Mouse (Mus musculus) forebrain, embryonic 16.5 days (tissue): ENCODE data around the gene Slc44a5. TPM values are rescaled to one million over a fixed set of nuclear protein-coding genes. Genes with fewer than 3 reads are reported as not detected.
"Not testable (repeated sequence)": the region's sequence is repeated elsewhere in the genome, so short reads cannot be mapped to it uniquely, and the experiment has no call there.

Experiments used
- ATAC-seq: fragments of 200-750 bp; cut with Nextera tagmentation; 2 replicates; pipeline ENCODE4 v1.8.0; 2017; ENCODE audit warnings: mild to moderate bottlenecking, moderate library complexity
- H3K27ac ChIP-seq: fragments of 300-500 bp; sonication (generic); 2 replicates; pipeline ENCODE4 v1.5.1; 2014; ENCODE audit warnings: low read length, control low read depth
- H3K27me3 ChIP-seq: fragments of 300-500 bp; sonication (generic); replicated peaks from 2 replicates; pipeline ENCODE4 v1.6.1; 2014; ENCODE audit warnings: low read length; ENCODE audit not compliant: control insufficient read depth, insufficient read depth
- H3K36me3 ChIP-seq: fragments of 300-500 bp; sonication (generic); 2 replicates; pipeline ENCODE4 v1.6.1; 2014; ENCODE audit not compliant: control insufficient read depth, insufficient read depth
- H3K4me1 ChIP-seq: fragments of 300-500 bp; sonication (generic); replicated peaks from 2 replicates; pipeline ENCODE4 v1.6.1; 2014; ENCODE audit warnings: low read length; ENCODE audit not compliant: control insufficient read depth, insufficient read depth
- H3K4me2 ChIP-seq: fragments of 300-500 bp; sonication (generic); 2 replicates; pipeline ENCODE4 v1.6.1; 2014; ENCODE audit warnings: mild to moderate bottlenecking, low read length, control low read depth
- H3K4me3 ChIP-seq: fragments of 300-500 bp; sonication (generic); replicated peaks from 2 replicates; pipeline ENCODE4 v1.5.1; 2014; ENCODE audit warnings: mild to moderate bottlenecking, low read length, control low read depth
- H3K9ac ChIP-seq: fragments of 300-500 bp; sonication (generic); replicated peaks from 2 replicates; pipeline ENCODE4 v1.6.1; 2014; ENCODE audit warnings: low read depth, low read length, control low read depth
- H3K9me3 ChIP-seq: fragments of 300-500 bp; sonication (generic); 2 replicates; pipeline ENCODE4 v1.6.1; 2016; ENCODE audit warnings: low read length; ENCODE audit not compliant: control insufficient read depth
- WGBS: fragments of 180-500 bp; shearing (Covaris S2); extraction: QIAGEN DNeasy Blood & Tissue Kit; methylation state at CpG from one replicate; pipeline ENCODE4 v1.1.7; 2014; 5-methylcytosine and 5-hydroxymethylcytosine counted together
- polyA plus RNA-seq: library from polyadenylated mRNA; unstranded; fragments of >200 nt; fragmentation: Nextera tagmentation; extraction: Ambion mirVana; gene quantifications from 2 replicates; pipeline ENCODE4 v1.2.1, GENCODE M21; 2015

Slc44a5 gene
- polyA plus RNA-seq, 1 experiment from 2014 or later, result 9.1 TPM

GRCm38 (mm10) chr3:154252219-154252618 lies 279.0 kb downstream of the Slc44a5 start:
- Histone ChIP-seq H3K9me3 (no peaks in the 10 kb centered on the region), H3K4me1 (no peaks in the 10 kb centered on the region), H3K4me2 (no peak overlapping the region), H3K4me3 (no peak overlapping the region), H3K9ac (no peak overlapping the region), H3K27me3 (no peaks in the 10 kb centered on the region), H3K36me3 (no peaks in the 10 kb centered on the region), H3K27ac (no peak overlapping the region)
- ATAC-seq, result no peak
- WGBS, result 85% methylated on average over 10 of the region's 10 CpGs

DNA sequence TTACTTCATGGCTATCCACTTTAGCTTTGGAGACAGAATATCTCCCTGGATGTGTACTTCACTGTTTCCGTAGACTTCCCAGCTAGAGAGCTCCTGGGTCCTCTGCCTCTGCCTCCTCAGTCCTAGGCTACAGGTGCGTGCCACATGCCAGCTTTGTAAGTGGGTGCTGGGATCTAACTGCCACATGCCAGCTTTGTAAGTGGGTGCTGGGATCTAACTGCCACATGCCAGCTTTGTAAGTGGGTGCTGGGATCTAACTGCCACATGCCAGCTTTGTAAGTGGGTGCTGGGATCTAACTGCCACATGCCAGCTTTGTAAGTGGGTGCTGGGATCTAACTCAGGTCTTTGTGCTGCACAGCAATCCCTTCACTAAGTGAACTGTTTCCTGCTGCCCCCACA lies 281.0 kb downstream of the Slc44a5 start:
- not testable (repeated sequence) for H3K27ac ChIP-seq, H3K4me2 ChIP-seq, ATAC-seq, H3K4me3 ChIP-seq, H3K36me3 ChIP-seq, H3K27me3 ChIP-seq, H3K4me1 ChIP-seq, H3K9me3 ChIP-seq, H3K9ac ChIP-seq
- 95% methylated on average over 2 of the region's 2 CpGs for WGBS

GRCm38 (mm10) chr3:154257312-154257711 lies 284.1 kb downstream of the Slc44a5 start:
- Histone ChIP-seq H3K9me3 (no peaks in the 10 kb centered on the region), H3K4me3 (no peak overlapping the region), H3K4me1 (no peaks in the 10 kb centered on the region), H3K27ac (no peak overlapping the region), H3K4me2 (no peak overlapping the region), H3K36me3 (no peaks in the 10 kb centered on the region), H3K9ac (no peak overlapping the region), H3K27me3 (no peaks in the 10 kb centered on the region)
- ATAC-seq, result no peak

DNA sequence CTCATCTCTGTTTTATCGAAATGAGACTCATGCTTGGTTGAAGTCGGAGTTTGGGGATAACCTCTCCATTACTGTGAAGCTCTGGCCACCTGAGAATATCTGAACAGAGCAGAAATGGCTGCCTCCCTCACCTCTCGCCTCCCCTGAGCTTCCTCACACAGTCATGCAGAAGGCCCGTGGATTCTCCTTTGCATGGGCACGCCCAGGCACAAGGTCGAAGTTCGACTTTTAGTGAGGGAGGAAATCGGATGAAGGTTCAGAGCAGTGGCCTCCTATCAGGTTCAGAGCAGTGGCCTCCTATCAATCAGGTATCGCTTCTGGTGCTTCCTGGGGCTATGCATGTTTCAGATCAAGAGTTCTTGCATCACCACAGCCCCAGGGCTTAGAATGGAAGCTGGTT lies 295.1 kb downstream of the Slc44a5 start:
- 85% methylated on average over 9 of the region's 9 CpGs for WGBS
- H3K4me1 ChIP-seq, result 0 out of 2 replicates have a peak, but pooled peaks cover 2% of the 10 kb centered on the region
- H3K27me3 ChIP-seq, result no peaks in the 10 kb centered on the region
- no peaks in the 10 kb centered on the region for H3K36me3 ChIP-seq
- no peak for ATAC-seq
- H3K27ac ChIP-seq, result no peak overlapping the region
- H3K9me3 ChIP-seq, result no peaks in the 10 kb centered on the region
- no peak overlapping the region for H3K4me3 ChIP-seq
- H3K9ac ChIP-seq, result no peak overlapping the region
- H3K4me2 ChIP-seq, result no peak overlapping the region

GRCm38 (mm10) chr3:154269757-154270366 lies 296.6 kb downstream of the Slc44a5 start:
- H3K36me3 ChIP-seq, result no peaks in the 10 kb centered on the region
- H3K9me3 ChIP-seq, result no peaks in the 10 kb centered on the region
- peak overlapping the region; percentile 56 for H3K4me2 ChIP-seq
- peak overlapping the region; percentile 44 for H3K9ac ChIP-seq
- 7% methylated on average over 19 of the region's 19 CpGs for WGBS
- peak; percentile 93 for ATAC-seq
- H3K27ac ChIP-seq, result no peak overlapping the region
- no peaks in the 10 kb centered on the region for H3K27me3 ChIP-seq
- 0 out of 2 replicates have a peak, but pooled peaks cover 2% of the 10 kb centered on the region for H3K4me1 ChIP-seq
- peak overlapping the region; percentile 36 for H3K4me3 ChIP-seq

GRCm38 (mm10) chr3:154274681-154275080 lies 301.4 kb downstream of the Slc44a5 start:
- no peak for ATAC-seq
- Histone ChIP-seq H3K4me3 (no peak overlapping the region), H3K27me3 (no peaks in the 10 kb centered on the region), H3K27ac (no peak overlapping the region), H3K4me2 (no peak overlapping the region), H3K9me3 (no peaks in the 10 kb centered on the region), H3K36me3 (no peaks in the 10 kb centered on the region), H3K9ac (no peak overlapping the region), H3K4me1 (0 out of 2 replicates have a peak, but pooled peaks cover 2% of the 10 kb centered on the region)
- WGBS, result 96% methylated on average over 3 of the region's 3 CpGs

GRCm38 (mm10) chr3:154284260-154284659 lies 311.0 kb downstream of the Slc44a5 start:
- ATAC-seq, result no peak
- no peaks in the 10 kb centered on the region for H3K4me1 ChIP-seq
- no peak overlapping the region for H3K4me2 ChIP-seq
- WGBS, result 88% methylated on average over 3 of the region's 3 CpGs
- H3K9ac ChIP-seq, result no peak overlapping the region
- no peaks in the 10 kb centered on the region for H3K9me3 ChIP-seq
- H3K27ac ChIP-seq, result no peak overlapping the region
- no peaks in the 10 kb centered on the region for H3K27me3 ChIP-seq
- H3K4me3 ChIP-seq, result no peak overlapping the region
- no peaks in the 10 kb centered on the region for H3K36me3 ChIP-seq

- no peaks in the 10 kb centered on the region for H3K36me3 ChIP-seq
- no peaks in the 10 kb centered on the region for H3K9me3 ChIP-seq
- H3K4me1 ChIP-seq, result no peaks in the 10 kb centered on the region
- no peak overlapping the region for H3K27ac ChIP-seq
- H3K4me2 ChIP-seq, result no peak overlapping the region
- no peak overlapping the region for H3K9ac ChIP-seq
- WGBS, result 54% methylated on average over 4 of the region's 4 CpGs
- no peak for ATAC-seq
- H3K27me3 ChIP-seq, result no peaks in the 10 kb centered on the region
- no peak overlapping the region for H3K4me3 ChIP-seq
Observed at GRCm38 (mm10) chr3:154285351-154285750, 312.1 kb downstream of the Slc44a5 start.

DNA sequence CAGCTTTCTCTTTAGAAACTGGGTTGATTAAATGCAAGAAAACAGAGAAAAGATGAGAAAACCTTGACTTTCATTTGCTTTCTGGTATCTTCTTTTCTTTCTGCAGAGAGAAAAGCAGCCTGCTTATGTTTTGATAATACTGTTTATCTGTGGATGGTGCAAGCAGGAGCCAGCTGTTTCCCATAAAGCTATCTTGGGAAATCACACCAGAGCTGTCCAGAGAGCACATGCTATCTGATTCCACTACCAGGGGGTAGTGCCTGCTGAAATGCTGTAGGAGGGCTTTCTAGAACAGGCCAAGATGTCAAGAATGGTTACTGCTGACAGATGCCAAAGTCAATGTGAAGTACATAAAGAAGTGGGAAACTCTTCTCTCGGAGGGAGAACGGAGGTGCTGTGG lies 314.0 kb downstream of the Slc44a5 start:
- H3K4me2 ChIP-seq, result no peak overlapping the region
- no peak overlapping the region for H3K9ac ChIP-seq
- H3K36me3 ChIP-seq, result no peaks in the 10 kb centered on the region
- no peak overlapping the region for H3K4me3 ChIP-seq
- ATAC-seq, result no peak
- no peaks in the 10 kb centered on the region for H3K27me3 ChIP-seq
- WGBS, result 100% methylated on average over 2 of the region's 2 CpGs
- no peak overlapping the region for H3K27ac ChIP-seq
- no peaks in the 10 kb centered on the region for H3K4me1 ChIP-seq
- H3K9me3 ChIP-seq, result no peaks in the 10 kb centered on the region
